Mouse (Mus musculus): Measurements from ENCODE around the gene Asphd2.

GRCm38 (mm10) chr5:112419535-112419934, 24.9 kb upstream of the Asphd2 start:
- TF ChIP-seq POLR2A (IDR thresholded peaks at IDR 0.05; ENCODE audit: borderline replicate concordance, low read depth, low read length), result no peak
- TF ChIP-seq CTCF (IDR thresholded peaks at IDR 0.05; ENCODE audit: low read depth, low read length), result no peak
